In the genomic region with DNA sequence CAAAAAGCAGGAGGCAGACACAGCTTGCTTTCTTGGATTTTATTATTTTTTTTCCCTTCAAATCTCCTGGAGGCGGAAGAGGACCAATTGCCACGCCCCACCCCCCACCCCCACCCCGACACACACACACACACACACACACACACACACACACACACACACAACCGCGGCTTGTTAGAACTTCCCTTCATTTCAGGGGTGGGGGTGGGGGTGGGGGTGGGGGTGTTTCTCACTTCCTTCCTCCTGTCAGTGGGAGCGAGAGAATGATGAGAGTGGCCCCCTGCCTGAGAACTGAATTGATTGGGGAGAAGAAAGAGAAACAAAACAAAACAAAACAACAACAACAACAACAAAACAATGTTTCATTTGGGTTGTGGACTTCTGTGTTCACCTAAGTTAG, we compare ENCODE assay signal across 7 mouse cellular contexts.
DNase-seq lines count a peak whose midpoint lies in the region; ATAC-seq and TF ChIP-seq lines count a peak whose summit lies in the region.

No protein-coding gene starts in this region.

- H3K27me3 ChIP-seq in lung, postnatal 0 days (replicated peaks; ENCODE audit: insufficient read depth, low read length): no peaks in the 10 kb centered on the region
- no peaks in the 10 kb centered on the region for H3K27me3 ChIP-seq in hindbrain, embryonic 15.5 days
- H3K27me3 ChIP-seq in midbrain, embryonic 11.5 days (ENCODE audit: control insufficient read depth, insufficient read depth, low read length): no peaks in the 10 kb centered on the region

- H3K9ac ChIP-seq in lung, postnatal 0 days (replicated peaks; ENCODE audit: low read depth): no peak overlapping the region
- no peak overlapping the region for H3K9ac ChIP-seq in hindbrain, embryonic 15.5 days
- no peak overlapping the region for H3K9ac ChIP-seq in midbrain, embryonic 11.5 days (ENCODE audit: low read length)

- no peak for DNase-seq in lung, postnatal 0 days (ENCODE audit: low spot score)
- no peak for DNase-seq in lung, postnatal 25 days (ENCODE audit: low spot score)
- DNase-seq in midbrain, embryonic 11.5 days (ENCODE audit: low spot score, missing footprints): no peak
- DNase-seq in adrenal gland, adult 2 months: no peak

- no peak overlapping the region for H3K27ac ChIP-seq in lung, postnatal 0 days (ENCODE audit: low read length)
- H3K27ac ChIP-seq in hindbrain, embryonic 15.5 days (replicated peaks): no peak overlapping the region
- H3K27ac ChIP-seq in midbrain, embryonic 11.5 days (ENCODE audit: low read depth, low read length): no peak overlapping the region

- H3K4me2 ChIP-seq in lung, postnatal 0 days (replicated peaks; ENCODE audit: low read depth, low read length): peak overlapping the region; percentile 42
- peak overlapping the region; percentile 50 for H3K4me2 ChIP-seq in hindbrain, embryonic 15.5 days
- H3K4me2 ChIP-seq in midbrain, embryonic 11.5 days: peak overlapping the region; percentile 23

- H3K4me3 ChIP-seq in lung, postnatal 0 days (ENCODE audit: low read depth, low read length): peak overlapping the region; percentile 19; the same call in 1 of the 2 replicates
- H3K4me3 ChIP-seq in hindbrain, embryonic 15.5 days: peak overlapping the region; percentile 15
- H3K4me3 ChIP-seq in midbrain, embryonic 11.5 days (ENCODE audit: low read depth, low read length): no peak overlapping the region

- no peaks in the 10 kb centered on the region for H3K36me3 ChIP-seq in lung, postnatal 0 days (ENCODE audit: insufficient read depth, low read length)
- H3K36me3 ChIP-seq in hindbrain, embryonic 15.5 days: no peaks in the 10 kb centered on the region
- H3K36me3 ChIP-seq in midbrain, embryonic 11.5 days (ENCODE audit: control insufficient read depth, insufficient read depth, low read length): no peaks in the 10 kb centered on the region

- ATAC-seq in lung, postnatal 0 days: no peak
- ATAC-seq in hindbrain, embryonic 15.5 days (ENCODE audit: low FRiP score, low read depth): no peak
- ATAC-seq in midbrain, embryonic 11.5 days (ENCODE audit: low FRiP score): 0 out of 2 replicates have a peak, but pooled peaks have one; percentile 29
- no peak for ATAC-seq in cerebellum, adult (ENCODE audit: insufficient number of reproducible peaks, low FRiP score, low TSS enrichment)
- no peak for ATAC-seq in erythroblast, adult 5-6 weeks (replicated peaks; ENCODE audit: low FRiP score, poor library complexity, severe bottlenecking)

- WGBS in lung, postnatal 0 days: 27% methylated on average over 5 of the region's 6 CpGs
- 13% methylated on average over 4 of the region's 6 CpGs for WGBS in hindbrain, embryonic 15.5 days
- WGBS in midbrain, embryonic 11.5 days: 39% methylated on average over 6 of the region's 6 CpGs

- no peaks in the 10 kb centered on the region for H3K4me1 ChIP-seq in lung, postnatal 0 days (ENCODE audit: insufficient read depth, low read depth, low read length)
- peaks cover 7% of the 10 kb centered on the region for H3K4me1 ChIP-seq in hindbrain, embryonic 15.5 days (replicated peaks)
- H3K4me1 ChIP-seq in midbrain, embryonic 11.5 days (ENCODE audit: control insufficient read depth, insufficient read depth, low read length): no peaks in the 10 kb centered on the region

- TF ChIP-seq EP300 in lung, postnatal 0 days (IDR thresholded peaks at IDR 0.05): no peak

- no peaks in the 10 kb centered on the region for H3K9me3 ChIP-seq in lung, postnatal 0 days (ENCODE audit: low read length)
- no peaks in the 10 kb centered on the region for H3K9me3 ChIP-seq in hindbrain, embryonic 15.5 days
- no peaks in the 10 kb centered on the region for H3K9me3 ChIP-seq in midbrain, embryonic 11.5 days (ENCODE audit: control insufficient read depth, low read length)

- no peak for TF ChIP-seq CTCF in lung, postnatal 0 days (IDR thresholded peaks at IDR 0.05)
